Mouse (Mus musculus): Measurements from ENCODE around the gene Tex33. TPM values are rescaled to one million over a fixed set of nuclear protein-coding genes. Genes with fewer than 3 reads are reported as not detected.

Tex33 gene
- total RNA-seq (2021), result not detected
- long read RNA-seq, experiment 1, result 0 reads
- long read RNA-seq, experiment 2, result 0 reads

DNA sequence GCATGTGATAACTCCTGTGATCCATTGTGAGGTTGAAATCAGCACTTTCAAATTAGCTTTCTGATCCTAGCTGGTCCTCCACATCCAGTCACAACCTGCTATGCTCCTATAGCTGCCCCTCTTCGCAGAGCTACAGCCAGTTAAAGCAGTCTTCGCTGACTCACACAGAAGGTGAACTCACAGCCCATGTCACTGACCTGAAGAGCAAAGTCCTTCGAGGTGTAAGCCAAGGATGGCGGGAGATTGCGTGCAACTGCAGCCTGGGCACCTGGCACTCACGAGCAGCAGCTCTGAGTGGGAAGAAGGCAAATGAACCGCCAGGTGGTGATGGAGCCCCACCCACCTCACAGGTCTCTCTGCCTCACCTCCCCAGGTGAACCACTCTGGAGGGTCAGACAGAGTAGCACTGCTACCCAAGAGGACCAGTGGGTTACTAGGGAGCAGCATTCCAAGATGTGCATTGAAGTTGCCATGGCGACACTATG, at the start of gene Tex33:
Gene Tex33, minus strand, starts transcription at position 435 of the 485 bp plus-strand sequence.
- DNase-seq (ENCODE audit: low spot score in 2 of 2), result no peak

DNA sequence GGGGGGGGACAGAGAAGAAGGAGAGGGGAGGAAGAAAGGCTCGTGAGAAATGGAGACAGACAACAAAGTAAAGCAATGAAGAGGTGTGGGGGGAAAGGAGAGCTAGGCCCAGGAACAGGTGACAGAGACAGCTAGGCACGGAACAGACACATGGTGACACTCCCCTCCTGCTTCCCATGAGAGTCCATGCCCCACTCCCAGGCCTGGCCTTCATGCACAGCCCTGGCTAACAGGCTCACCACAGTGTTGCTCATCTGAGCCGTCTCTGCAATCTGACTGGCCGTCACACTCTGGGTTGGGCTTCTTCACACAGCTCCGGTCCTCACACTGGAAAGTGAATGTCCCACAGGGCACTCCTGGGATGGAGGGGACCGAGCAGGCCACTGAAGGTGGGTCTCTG, 48.1 kb upstream of the Tex33 start:
- DNase-seq (ENCODE audit: low spot score in 2 of 2), result no peak

DNA sequence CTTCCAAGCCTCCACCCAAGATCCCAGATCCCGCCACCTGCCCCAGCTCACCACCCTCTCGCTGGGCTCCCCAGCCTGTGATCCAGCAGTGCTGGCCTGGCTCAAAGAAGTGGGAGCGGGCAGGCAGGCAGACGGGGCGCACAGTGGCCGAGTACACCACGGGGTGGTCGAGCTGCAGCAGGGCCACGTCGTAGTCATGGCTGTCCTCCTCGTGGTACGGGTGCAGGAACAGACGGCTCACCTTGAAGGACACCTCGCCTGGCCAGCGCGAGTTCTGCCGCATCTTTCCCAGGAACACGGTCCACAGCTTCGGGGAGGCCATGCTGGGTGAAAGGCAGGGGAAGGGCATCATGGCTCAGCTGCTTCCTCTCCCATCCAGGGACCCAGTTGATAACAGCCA, 46.5 kb upstream of the Tex33 start:
- no peak for DNase-seq (ENCODE audit: low spot score in 2 of 2)

DNA sequence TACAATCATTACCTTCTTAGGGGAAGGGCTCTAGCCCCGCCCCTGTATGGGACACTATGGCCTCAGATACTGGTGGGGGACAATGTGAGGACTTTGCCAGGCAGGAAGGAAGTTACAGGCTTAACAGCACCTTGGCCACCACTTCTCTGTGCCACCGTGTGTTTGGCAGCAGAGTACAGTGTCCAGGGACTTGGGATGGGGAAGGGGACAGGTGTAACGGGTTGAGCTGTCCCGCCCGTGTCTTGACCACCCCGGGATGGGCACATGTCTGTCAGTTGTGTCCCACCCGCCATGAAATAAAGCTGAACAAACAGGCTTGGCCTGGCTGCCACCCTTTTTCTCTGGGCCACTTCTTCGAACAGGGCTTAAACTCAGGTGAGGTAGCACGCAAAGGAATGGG, 43.3 kb upstream of the Tex33 start:
- no peak for DNase-seq (ENCODE audit: low spot score in 2 of 2)

DNA sequence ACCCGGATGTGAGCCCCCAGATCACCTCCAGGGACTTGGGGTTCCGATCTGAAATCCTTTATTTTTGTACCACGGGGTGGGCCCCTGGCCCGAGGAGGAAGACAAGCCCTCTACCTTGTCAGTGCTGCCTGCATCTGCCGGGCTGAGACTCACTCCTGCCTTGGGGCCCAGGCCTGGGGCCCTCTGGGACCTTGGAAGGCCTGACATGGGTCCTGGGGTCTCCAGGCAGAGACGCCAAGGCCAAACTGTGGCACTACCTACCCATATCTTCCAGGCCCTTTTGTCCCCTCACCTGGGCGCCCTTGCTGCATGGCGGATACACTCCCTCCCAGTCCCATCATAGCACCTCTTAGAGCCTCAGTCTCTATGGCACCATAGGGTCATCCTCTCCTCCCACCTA, 42.8 kb upstream of the Tex33 start:
- DNase-seq (ENCODE audit: low spot score in 2 of 2), result no peak

DNA sequence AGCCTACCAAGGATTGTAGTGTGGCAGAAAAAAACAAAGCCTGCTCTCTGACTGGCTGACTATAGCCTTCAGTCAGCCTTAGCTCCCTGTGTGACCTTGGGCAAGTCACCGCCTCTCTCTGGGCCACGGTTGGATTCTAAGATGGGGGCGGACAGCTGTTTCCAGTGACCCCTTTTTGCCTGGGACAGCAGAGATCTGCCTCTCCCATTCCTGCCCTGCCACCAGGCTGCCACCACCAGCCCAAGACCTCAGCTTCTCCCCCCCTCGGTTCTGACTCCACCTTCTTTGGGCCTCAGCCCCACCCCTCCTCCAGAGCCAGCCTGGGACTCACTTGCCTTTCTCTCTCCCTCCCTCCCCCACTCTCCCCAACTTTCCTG, 42.3 kb upstream of the Tex33 start:
- no peak for DNase-seq (ENCODE audit: low spot score in 2 of 2)

DNA sequence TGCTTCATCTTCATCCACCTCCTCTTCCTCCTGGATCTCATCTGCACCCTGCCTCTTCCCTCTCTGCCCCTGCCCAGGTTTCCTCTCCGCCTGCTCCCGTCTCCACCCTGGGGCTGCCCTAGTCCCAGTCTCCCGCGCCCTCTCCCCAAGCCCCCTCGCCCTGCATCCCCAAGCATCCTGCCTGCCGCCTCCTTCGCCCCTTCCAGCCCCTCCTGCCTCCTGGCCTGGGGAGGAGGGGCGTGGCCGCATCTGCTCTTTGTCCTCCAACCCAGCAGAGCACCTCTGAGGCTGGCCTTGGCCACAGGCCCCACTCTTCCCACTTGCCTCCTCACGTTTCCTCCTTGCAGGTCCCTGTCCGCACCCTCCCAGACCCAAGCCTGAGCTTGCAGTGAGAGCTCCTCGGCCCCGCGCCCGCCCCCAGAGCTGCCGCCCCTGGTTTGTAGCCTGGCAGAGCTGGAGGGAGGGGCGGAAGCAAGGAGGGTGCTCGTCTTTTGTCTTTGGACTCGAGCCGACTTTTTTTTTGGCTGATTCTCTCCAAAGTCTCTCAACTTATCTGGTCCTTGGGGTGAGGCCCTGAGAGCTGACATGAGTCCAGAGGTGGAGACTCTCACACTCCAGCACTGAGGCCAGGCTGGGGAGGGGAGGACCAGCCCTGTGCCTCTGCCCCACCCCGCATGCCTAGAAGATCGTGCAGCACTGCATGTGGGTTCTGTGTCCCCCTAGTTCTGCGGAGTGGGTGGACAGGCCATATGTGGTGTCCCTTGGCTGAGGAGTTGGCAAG, 41.7 kb upstream of the Tex33 start:
- DNase-seq (ENCODE audit: low spot score in 2 of 2), result peak; percentile 70 to 88

DNA sequence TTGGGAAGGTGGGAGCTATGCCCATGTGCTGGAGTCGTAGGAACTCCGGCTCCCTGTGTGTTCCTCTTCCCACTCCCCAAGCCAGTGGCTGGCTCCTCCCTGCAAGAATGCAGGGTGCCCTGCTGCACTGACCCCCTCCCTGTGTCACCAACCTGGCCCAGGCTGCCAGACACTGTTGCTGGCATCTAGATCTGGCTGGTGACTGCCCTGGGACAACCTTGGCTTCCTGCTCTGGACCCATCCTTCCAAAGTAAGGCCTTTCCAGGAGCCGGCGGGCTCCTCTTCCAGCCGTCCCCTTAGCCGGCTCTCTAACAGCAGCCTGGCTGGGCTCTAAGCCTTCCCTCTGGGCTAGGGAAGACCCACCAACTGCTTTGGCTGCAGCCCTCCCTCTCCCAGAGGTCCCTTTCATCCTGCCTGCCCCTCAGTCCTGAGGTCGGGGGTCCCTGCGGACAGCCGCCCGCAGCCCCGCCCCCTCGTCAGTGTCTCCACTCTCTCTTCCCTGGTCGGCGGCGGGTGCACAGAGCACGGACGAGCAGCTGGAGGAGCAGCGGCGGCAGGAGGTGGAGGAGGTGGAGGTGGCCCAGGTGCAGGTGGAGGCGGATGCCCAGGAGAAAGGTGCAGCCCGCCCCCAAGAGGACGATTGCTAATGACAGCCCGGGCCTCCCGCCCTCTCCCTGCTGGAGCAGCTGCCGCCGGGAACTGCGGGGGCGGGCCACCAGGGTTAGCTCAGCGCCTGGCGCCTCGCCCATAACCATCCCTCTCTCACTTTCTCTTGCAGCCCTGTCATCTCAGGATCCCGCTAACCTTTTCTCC, 40.9 kb upstream of the Tex33 start:
- peak; percentile 90 to 94 for DNase-seq (ENCODE audit: low spot score in 2 of 2)

DNA sequence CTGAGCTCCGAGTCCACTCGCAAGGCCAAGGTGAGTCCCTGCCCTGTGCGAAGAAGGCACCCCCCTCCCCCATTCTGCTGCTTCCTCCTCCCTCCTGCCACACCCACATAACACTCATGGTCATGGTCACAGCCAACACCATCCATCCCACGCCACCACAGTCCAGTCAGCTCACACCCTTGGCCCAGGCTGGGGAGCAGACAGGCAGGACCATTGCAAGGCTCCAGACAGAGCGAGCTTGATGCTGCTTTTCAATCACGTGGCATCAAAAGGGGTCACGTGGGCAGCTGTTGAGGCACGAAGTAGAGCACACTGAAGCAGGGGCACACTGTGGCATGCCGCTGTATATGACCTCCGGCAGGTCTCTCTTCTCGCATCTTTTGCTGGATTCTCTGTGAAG, 40.0 kb upstream of the Tex33 start:
- no peak for DNase-seq (ENCODE audit: low spot score in 2 of 2)

DNA sequence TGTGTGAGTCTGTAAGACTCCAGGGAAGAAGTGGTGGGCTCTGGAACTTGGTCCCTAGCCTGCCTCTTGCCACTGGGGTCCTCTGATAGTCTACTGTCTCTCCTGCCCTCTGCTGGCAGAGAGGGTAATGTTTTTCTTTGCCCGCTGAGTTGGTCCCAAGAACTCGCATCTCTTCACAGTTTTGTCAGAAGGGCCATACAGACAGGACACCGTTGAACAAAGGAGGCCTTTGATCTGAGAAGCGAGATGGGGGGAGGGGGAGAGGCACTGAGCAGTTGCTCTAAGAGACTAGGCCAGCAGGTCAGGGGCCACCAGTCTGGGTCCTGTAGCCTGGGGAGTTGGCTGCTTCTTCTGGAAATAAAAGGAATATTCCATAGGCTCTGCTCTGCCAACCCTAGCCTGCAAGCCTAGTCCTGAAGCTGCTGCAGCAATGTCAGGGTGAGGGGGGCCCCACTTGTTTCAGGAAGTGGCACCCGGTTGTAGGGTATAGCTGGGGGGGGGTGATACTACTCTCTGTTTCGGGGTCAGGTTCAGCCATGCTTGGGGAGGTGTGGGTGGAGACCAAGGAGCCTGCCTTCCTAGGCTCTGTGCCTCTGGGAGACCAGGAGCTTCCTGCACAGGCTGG, 39.3 kb upstream of the Tex33 start:
- DNase-seq (ENCODE audit: low spot score in 2 of 2), result peak; percentile 58 to 62

DNA sequence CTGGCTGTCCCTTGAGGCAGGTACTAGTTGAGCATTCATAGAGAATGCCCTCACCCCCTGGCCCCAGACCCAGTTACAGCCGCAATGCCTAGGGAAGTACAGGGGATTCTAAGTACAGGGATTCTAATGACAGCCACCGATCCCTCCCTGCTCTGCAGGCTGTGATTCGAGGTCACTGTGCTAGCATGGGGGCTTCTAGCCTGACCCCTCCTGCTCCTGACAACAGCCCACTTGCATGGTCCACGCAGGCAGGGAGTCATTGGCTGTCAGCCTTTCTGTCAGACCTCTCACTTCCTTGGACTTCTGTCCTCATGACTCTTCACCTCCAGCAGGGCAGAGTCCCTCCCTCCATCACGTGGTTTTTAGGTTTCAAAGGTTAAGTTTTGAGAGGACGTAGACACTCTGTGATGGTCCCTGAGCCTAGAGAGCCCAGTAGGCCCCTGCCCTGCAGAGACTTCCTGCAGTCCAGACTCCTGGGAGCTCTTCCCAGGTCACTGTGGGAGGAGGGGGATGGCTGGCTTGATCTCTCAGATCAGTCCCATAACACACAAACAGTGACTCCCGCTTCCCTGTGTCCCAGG, 35.9 kb upstream of the Tex33 start:
- DNase-seq (ENCODE audit: low spot score in 2 of 2), result no peak

DNA sequence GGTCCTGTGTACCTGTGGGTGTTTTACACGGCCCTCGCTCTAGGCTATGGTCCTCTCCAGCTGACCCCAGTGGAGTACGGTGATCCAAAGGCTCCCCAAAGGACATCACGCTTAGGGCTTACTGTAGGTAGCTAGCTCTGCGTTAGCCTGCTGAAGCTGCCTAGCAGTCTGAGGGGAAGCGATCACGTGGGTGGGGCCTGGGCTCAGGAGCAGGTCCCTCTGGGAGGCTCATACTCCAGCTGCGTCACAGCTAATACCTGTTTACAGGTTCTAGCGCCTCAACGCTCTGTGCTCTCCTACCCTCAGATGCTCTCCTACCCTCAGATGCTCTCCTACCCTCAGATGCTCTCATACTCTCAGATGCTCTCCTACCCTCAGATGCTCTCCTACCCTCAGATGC, 35.2 kb upstream of the Tex33 start:
- no peak for DNase-seq (ENCODE audit: low spot score in 2 of 2)

DNA sequence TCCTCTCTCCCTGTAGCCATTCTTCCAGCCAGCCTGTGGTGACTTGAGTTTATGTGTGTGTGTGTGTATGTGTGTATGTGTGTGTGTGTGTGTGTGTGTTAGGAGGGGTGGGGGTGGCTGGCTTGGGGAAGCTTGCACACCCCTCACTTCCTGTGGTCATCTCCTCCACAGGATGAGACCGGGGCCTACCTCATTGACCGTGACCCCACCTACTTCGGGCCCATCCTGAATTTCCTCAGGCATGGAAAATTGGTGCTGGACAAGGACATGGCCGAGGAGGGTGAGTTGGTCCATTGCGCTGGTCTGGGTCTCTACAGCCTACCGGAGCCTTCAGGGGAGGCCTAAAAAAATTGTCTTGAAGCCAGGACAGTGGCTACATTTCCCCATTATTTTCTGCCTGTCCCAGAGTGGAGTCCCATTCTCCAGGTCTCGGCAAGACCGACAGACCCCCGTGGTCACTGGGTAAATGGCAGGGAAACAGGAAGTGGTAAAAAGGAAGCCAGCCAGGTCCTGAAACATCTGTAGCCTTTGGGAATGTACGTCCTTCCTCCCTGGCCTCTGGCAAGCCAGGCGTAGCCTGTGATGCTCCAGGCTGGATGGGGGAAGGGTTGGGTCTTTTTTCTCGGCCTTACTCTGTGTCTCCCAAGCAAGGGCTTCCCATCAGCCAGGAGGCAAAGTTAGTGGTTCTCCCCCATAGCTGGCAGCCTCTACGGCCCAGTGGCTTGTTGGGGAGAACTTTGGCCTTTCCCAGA, 34.3 kb upstream of the Tex33 start:
- DNase-seq (ENCODE audit: low spot score in 2 of 2), result no peak

DNA sequence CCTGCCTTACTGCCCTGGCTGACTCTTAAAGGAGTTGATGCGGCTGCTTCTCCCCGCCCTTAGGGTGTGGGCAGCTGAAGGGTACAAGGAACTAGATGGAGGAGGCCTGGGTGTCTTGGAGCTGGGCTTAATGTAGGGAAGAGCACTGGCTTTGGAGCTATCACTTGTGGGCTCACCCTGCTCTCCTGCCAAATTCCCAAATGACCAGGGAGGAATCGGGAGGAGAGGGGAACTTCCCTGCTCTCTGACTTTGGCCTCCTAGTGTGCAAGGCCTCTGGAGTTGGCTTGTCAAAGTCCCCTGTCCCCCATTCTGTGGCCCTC, 33.4 kb upstream of the Tex33 start:
- DNase-seq (ENCODE audit: low spot score in 2 of 2), result no peak

DNA sequence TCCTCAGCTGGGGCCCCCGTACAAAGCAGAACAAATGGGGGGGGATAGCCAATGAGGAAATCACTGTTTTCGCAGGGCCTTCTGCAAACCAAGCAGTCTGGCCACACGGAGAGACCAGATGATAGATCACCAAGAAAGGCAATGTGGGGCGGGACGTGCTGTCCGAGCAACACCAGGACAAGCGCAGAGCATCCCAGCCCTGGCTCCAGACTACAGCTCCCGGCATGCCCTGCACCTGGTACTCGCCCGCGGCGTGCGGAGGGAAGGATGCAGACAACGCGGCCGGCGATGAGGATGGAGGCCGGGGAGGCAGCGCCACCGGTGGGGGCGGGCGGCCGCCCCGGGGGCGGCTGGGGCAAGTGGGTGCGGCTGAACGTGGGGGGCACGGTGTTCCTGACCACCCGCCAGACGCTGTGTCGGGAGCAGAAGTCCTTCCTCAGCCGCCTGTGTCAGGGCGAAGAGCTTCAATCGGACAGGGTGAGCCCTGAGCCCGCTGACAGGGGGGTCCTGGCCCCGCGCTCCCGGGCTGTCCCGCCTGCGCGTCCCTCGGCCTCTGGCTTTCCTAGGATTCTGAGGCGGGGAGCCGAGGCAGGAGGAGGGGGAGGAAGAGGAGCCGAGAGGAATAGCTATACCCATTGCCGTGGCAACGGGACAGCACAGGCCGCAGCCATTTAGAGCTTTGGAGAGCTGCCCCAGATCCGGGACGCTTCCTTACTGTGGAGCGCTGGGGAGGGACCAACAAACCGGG, 32.9 kb upstream of the Tex33 start, which contains the start of gene Kctd17:
Gene Kctd17, plus strand, starts transcription at position 174 of the 748 bp plus-strand sequence.
- peak; percentile 86 to 90 for DNase-seq (ENCODE audit: low spot score in 2 of 2)

DNA sequence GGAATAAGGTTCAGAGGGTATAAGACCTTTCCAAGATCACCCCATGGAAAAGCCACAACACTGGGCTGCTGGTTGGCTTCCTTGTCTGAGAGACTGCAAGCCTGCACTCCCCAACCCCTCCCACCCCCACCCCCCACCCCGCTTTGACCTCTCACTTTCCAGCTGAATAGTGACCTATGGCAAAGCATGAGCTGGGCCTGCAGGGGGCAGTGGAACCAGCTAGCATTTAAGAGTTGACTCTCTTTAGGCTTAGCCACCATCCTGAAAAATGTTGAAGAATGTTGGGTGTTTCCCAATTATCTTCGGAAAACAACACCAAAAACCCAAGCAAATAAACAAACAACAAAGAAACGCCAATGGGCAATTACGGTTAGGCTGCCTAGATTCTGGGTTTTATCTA, 29.5 kb upstream of the Tex33 start:
- DNase-seq (ENCODE audit: low spot score in 2 of 2), result no peak

DNA sequence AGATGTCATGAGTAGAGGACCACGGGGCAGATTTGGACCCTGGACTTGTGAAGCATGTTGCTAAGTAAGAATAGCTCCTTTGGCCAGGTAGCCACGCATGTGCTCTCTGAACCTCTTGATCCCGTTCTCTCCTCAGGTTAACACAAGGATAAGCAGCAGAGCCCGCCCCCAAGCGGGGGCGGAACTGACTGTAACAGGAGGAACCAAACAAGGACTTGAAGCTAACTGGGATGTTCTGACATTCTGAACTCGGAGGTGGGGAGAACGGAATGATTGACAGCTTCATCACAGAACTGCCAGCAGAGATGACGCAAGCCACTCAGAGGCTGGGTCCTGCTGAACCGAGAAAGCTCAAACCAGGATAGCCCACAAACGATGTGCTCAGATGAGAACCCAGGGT, 28.8 kb upstream of the Tex33 start:
- no peak for DNase-seq (ENCODE audit: low spot score in 2 of 2)

DNA sequence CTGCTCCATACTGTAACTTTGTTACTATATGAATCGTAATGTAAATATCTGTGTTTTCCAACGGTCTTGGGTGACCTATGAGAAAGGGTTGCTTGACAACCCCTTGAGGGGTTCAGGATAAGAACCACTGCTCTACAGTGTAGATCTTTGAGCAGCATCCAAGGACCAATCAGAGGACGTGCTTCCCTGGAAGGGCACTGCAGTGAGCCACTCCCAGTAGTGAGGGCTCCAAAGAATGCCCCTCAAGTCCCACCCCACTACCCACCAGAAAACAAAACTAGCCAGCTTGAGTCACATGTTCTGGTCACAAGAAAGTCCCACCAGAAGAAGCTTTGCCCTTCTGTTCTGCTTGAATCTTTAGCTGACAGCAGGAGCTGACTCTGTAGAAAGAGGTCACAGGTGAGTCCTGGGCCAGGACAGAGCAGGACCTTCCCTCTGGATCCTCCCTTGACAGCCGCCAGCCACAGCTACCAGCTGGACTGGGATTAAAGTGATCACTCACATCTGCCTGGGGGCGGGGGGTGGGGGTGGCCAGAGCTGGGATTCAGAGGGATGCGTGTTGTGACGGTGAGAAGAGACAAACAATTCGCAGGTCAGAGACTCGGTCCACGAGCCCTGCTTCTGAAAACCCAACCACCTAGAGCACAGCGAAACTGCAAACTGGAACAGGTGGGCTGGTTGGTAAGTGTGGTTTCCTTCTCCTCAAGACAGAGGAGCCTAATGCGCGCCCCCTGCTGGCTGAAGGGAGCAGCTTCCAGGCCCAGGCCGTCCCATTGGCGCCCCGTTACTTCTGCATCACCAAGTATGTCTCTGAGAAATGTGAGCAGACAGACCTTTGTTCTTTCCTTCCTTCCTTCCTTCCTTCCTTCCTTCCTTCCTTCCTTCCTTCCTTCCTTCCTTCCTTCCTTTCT, 26.6 kb upstream of the Tex33 start:
- DNase-seq (ENCODE audit: low spot score in 2 of 2), result peak; percentile 88 to 93

DNA sequence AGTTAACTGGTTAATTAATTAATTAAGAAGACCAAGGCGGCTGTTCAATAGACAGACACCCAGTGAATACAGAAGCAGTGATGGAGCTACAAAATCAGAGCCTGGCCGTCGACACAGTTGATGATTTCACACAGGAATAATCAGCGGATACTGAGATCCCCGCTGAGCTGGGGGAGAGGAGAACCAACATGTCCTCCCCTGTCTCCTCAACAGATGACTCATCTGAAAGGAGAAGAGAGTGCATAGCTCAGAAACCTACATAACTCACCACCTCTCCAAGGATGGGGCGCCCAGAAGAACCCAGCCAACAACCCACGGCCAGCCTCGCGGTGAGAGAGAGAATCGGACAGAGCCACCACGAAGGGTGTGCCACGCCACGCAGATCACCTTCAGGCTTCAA, 24.7 kb upstream of the Tex33 start:
- no peak for DNase-seq (ENCODE audit: low spot score in 2 of 2)

All from left cerebral cortex, adult 18-20 months (tissue).